Mouse (Mus musculus): ENCODE data around the gene Tanc1. TPM values are rescaled to one million over a fixed set of nuclear protein-coding genes. Genes with fewer than 3 reads are reported as not detected.

Tanc1 gene
- polyA plus RNA-seq (2014; fragmentation: Illumina TruSeq; extraction: RNeasy Lipid Tissue Mini Kit (QIAGEN cat#74804); ENCODE audit: low read depth, low replicate concordance) = 7.1 TPM

DNA sequence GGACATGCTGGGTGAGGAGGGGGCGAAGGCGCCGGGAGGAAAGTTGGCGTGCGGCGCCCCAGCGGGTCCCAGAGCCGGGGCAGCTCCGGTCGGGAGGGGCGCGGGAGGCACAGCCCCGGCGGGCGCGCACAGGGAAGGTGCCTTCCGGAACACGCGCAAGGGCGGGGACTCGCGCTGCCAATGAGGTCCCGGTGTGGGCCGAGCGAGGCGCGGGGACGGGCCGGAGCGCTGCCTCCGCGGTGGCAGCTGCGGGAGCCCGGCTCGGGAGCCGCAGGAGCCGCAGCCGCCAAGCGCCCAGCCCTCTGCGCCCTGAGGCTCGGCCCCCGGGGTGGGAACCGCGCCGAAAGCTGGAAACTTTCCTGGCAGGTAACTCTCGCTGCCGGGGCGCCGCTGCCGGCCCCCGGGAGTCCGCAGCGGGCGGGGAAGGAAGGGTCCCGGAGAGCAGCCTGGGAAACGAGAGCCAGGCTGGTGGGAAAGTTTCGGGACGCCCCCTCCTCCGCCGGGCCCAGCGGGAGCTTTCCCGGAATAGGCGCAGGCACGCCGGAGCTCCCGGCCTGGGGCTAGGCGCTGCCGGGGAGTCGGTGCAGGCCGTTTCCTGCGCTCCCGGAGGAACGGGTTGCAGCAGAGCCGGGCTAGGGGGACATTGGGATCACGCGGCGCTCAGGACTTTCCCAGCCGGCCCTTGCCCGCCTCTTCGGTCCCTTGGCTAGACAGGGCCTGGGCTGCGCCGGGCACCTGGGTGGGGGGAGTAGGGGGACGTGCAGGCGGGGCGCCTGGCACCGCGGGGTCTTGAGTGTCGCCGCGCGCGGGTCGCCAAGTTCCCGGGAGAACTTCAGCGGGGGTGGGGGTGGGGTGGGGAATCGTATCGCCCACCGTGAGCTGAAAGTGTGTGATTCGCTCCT is at the start of gene Tanc1:
TSS of gene Tanc1 (plus strand) at position 212 of the 902 bp plus-strand sequence.

DNA sequence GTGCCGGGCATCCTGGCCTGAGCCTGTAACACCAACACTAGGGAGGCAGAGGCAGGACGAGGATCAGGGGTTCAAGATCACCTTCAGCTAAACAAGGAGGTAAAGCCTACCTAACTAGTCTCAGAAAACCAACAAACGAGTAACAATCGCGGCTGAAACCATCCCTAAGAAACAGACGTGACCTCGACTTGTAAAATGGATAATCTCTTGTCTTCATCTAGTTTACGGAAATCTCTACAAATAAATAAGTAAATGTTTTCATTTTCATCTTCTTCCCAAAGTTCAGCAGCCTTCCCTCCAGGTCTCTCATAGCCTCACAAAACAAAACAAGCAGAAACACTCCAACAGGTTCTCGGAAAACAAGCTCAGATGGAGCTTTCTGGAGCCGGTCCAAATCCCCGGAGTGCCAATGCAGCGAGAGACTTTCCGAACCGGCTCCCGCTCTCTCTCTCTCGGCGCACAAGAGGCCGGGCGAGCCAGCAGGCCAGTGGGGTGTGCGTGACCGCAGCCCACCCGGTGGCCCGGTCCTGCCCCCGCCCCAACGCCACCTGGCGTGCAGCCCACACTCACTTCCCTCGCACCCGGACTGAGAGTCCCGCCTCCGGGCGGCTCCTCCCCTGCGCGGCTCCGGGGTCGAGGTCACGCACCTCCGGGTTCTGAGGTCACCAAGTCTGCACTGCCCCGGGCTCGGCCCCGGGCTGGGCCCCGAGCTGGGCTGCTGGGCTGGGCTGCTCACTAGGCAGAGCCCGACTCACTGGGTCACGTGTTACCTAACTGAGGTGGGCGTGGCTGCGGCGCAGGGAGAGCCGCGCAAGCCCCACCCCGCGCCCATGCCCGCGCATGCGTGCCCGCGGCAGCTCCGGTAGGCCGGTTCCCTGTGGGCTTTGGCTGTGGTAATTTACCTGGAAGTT is 270.2 kb downstream of the Tanc1 start, which contains the start of gene Wdsub1:
TSS of gene Wdsub1 (minus strand) at position 761 of the 911 bp plus-strand sequence.

Other genes with a start within 250 kb of the Tanc1 start
- not detected for gene Dapl1, start 127.4 kb upstream of the Tanc1 start, polyA plus RNA-seq (2014; fragmentation: Illumina TruSeq; extraction: RNeasy Lipid Tissue Mini Kit (QIAGEN cat#74804); ENCODE audit: low read depth, low replicate concordance)

All from liver, adult 10 weeks (tissue).